Mouse (Mus musculus) embryonic facial prominence, embryonic 11.5 days (tissue): ENCODE results near the gene Deaf1. TPM values are rescaled to one million over a fixed set of nuclear protein-coding genes. Genes with fewer than 3 reads are reported as not detected.

Experiments
- ATAC-seq: fragments of 200-750 bp; cut with Nextera tagmentation; replicated peaks from 2 replicates; pipeline ENCODE4 v1.8.0; 2017; ENCODE audit warnings: low read depth; ENCODE audit not compliant: insufficient number of reproducible peaks, low FRiP score, low TSS enrichment
- DNase-seq: peaks from one replicate; pipeline ENCODE4 v3.0.0-alpha.2; 2015; ENCODE audit warnings: low spot score
- H3K27ac ChIP-seq: fragments of 300-500 bp; sonication (generic); replicated peaks from 2 replicates; pipeline ENCODE4 v1.5.1; 2014; ENCODE audit warnings: mild to moderate bottlenecking, low read depth, low read length, control low read depth
- H3K27me3 ChIP-seq: fragments of 300-500 bp; sonication (generic); 2 replicates; pipeline ENCODE4 v1.6.1; 2014; ENCODE audit warnings: mild to moderate bottlenecking, low read length, moderate library complexity, mixed read lengths; ENCODE audit not compliant: control insufficient read depth, insufficient read depth
- H3K36me3 ChIP-seq: fragments of 300-500 bp; sonication (generic); replicated peaks from 2 replicates; pipeline ENCODE4 v1.6.1; 2014; ENCODE audit warnings: low read depth, mild to moderate bottlenecking, low read length, moderate library complexity, mixed read lengths; ENCODE audit not compliant: control insufficient read depth, insufficient read depth
- H3K4me1 ChIP-seq: fragments of 300-500 bp; sonication (generic); 2 replicates; pipeline ENCODE4 v1.6.1; 2014; ENCODE audit warnings: low read length, mixed read lengths; ENCODE audit not compliant: control insufficient read depth, insufficient read depth
- H3K4me2 ChIP-seq: fragments of 300-500 bp; sonication (generic); 2 replicates; pipeline ENCODE4 v1.6.1; 2014; ENCODE audit warnings: low read depth, mild to moderate bottlenecking, control low read depth, low read length, moderate library complexity
- H3K4me3 ChIP-seq: fragments of 300-500 bp; sonication (generic); 2 replicates; pipeline ENCODE4 v1.5.1; 2014; ENCODE audit warnings: low read depth, low read length, control low read depth
- H3K9ac ChIP-seq: fragments of 300-500 bp; sonication (generic); replicated peaks from 2 replicates; pipeline ENCODE4 v1.6.1; 2014; ENCODE audit warnings: mild to moderate bottlenecking, control low read depth, low read length
- H3K9me3 ChIP-seq: fragments of 300-500 bp; sonication (generic); replicated peaks from 2 replicates; pipeline ENCODE4 v1.6.1; 2016; ENCODE audit warnings: mild to moderate bottlenecking, low read length, inconsistent platforms, mixed read lengths; ENCODE audit not compliant: control insufficient read depth
- WGBS: fragments of 180-500 bp; shearing (Covaris S2); extraction: QIAGEN DNeasy Blood & Tissue Kit; methylation state at CpG from one replicate; pipeline ENCODE4 v1.1.7; 2014; 5-methylcytosine and 5-hydroxymethylcytosine counted together
- polyA plus RNA-seq: library from polyadenylated mRNA; unstranded; fragments of >200 nt; fragmentation: Nextera tagmentation; extraction: Ambion mirVana; gene quantifications from 2 replicates; pipeline ENCODE4 v1.2.1, GENCODE M21; 2014

The Deaf1 gene
- polyA plus RNA-seq, 1 experiment from 2014 or later: 53.9 TPM

GRCm38 (mm10) chr7:141326546-141327446 lies 694 bp downstream of the Deaf1 start:
- peak; percentile 47 for DNase-seq

GRCm38 (mm10) chr7:141324686-141325085 lies 2.8 kb downstream of the Deaf1 start:
- Histone ChIP-seq H3K9ac (no peak overlapping the region), H3K27me3 (no peaks in the 10 kb centered on the region), H3K9me3 (no peaks in the 10 kb centered on the region), H3K4me1 (peaks cover 8% of the 10 kb centered on the region), H3K4me3 (no peak overlapping the region), H3K36me3 (no peaks in the 10 kb centered on the region; the same call in 1 of the 2 replicates), H3K4me2 (no peak overlapping the region), H3K27ac (no peak overlapping the region)
- ATAC-seq (no peak), DNase-seq (no peak)
- 100% methylated on average over 1 of the region's 1 CpGs for WGBS

More at GRCm38 (mm10) chr7:141326546-141327446, 694 bp downstream of the Deaf1 start:
- Histone ChIP-seq H3K36me3 (no peaks in the 10 kb centered on the region; the same call in 1 of the 2 replicates), H3K4me2 (peak overlapping the region; percentile 93), H3K4me1 (peaks cover 8% of the 10 kb centered on the region), H3K9ac (peak overlapping the region; percentile 95), H3K27ac (peak overlapping the region; percentile 98), H3K4me3 (peak overlapping the region; percentile 65), H3K9me3 (no peaks in the 10 kb centered on the region), H3K27me3 (no peaks in the 10 kb centered on the region)
- WGBS: 5% methylated on average over 33 of the region's 35 CpGs
- peak; percentile 32 for ATAC-seq

- Histone ChIP-seq H3K4me3 (no peak overlapping the region), H3K27me3 (no peaks in the 10 kb centered on the region), H3K36me3 (peaks cover 13% of the 10 kb centered on the region), H3K4me2 (no peak overlapping the region), H3K4me1 (no peaks in the 10 kb centered on the region), H3K27ac (no peak overlapping the region), H3K9me3 (no peaks in the 10 kb centered on the region), H3K9ac (no peak overlapping the region)
- ATAC-seq: no peak
- no peak for DNase-seq
- WGBS: 73% methylated on average over 2 of the region's 2 CpGs
Observed at GRCm38 (mm10) chr7:141319446-141319845, 8.0 kb downstream of the Deaf1 start.

GRCm38 (mm10) chr7:141317619-141318132 lies 9.8 kb downstream of the Deaf1 start:
- Histone ChIP-seq H3K4me2 (no peak overlapping the region), H3K9me3 (no peaks in the 10 kb centered on the region), H3K27ac (no peak overlapping the region), H3K36me3 (peaks cover 18% of the 10 kb centered on the region), H3K4me1 (no peaks in the 10 kb centered on the region), H3K27me3 (no peaks in the 10 kb centered on the region), H3K9ac (no peak overlapping the region), H3K4me3 (no peak overlapping the region)
- no peak for DNase-seq
- no peak for ATAC-seq
- 93% methylated on average over 1 of the region's 1 CpGs for WGBS

- H3K9ac ChIP-seq: no peak overlapping the region
- H3K36me3 ChIP-seq: peaks cover 21% of the 10 kb centered on the region
- H3K27me3 ChIP-seq: no peaks in the 10 kb centered on the region
- H3K27ac ChIP-seq: no peak overlapping the region
- ATAC-seq (peak; percentile 44; the same call in 1 of the 2 replicates), DNase-seq (peak; percentile 49)
- no peaks in the 10 kb centered on the region for H3K9me3 ChIP-seq
- no peaks in the 10 kb centered on the region for H3K4me1 ChIP-seq
- no peak overlapping the region for H3K4me3 ChIP-seq
- WGBS: 81% methylated on average over 5 of the region's 5 CpGs
- H3K4me2 ChIP-seq: no peak overlapping the region
Observed at GRCm38 (mm10) chr7:141315974-141316373, 11.5 kb downstream of the Deaf1 start.

- DNase-seq (no peak), ATAC-seq (no peak)
- Histone ChIP-seq H3K4me1 (no peaks in the 10 kb centered on the region), H3K9ac (no peak overlapping the region), H3K27me3 (no peaks in the 10 kb centered on the region), H3K4me2 (no peak overlapping the region), H3K27ac (no peak overlapping the region), H3K9me3 (no peaks in the 10 kb centered on the region), H3K4me3 (no peak overlapping the region), H3K36me3 (peaks cover 21% of the 10 kb centered on the region)
- 90% methylated on average over 8 of the region's 8 CpGs for WGBS
Observed at GRCm38 (mm10) chr7:141315076-141315475, 12.4 kb downstream of the Deaf1 start.

- Histone ChIP-seq H3K27ac (no peak overlapping the region), H3K4me2 (no peak overlapping the region), H3K9ac (no peak overlapping the region), H3K9me3 (no peaks in the 10 kb centered on the region), H3K4me3 (no peak overlapping the region), H3K36me3 (peaks cover 21% of the 10 kb centered on the region), H3K27me3 (no peaks in the 10 kb centered on the region), H3K4me1 (no peaks in the 10 kb centered on the region)
- DNase-seq: no peak
- 91% methylated on average over 2 of the region's 2 CpGs for WGBS
- ATAC-seq: no peak
Observed at GRCm38 (mm10) chr7:141314416-141314815, 13.1 kb downstream of the Deaf1 start.

- H3K4me1 ChIP-seq: no peaks in the 10 kb centered on the region
- no peak overlapping the region for H3K9ac ChIP-seq
- H3K27ac ChIP-seq: no peak overlapping the region
- no peak overlapping the region for H3K4me2 ChIP-seq
- H3K9me3 ChIP-seq: no peaks in the 10 kb centered on the region
- no peak overlapping the region for H3K4me3 ChIP-seq
- H3K27me3 ChIP-seq: no peaks in the 10 kb centered on the region
- WGBS: 89% methylated on average over 4 of the region's 4 CpGs
- peaks cover 9% of the 10 kb centered on the region for H3K36me3 ChIP-seq
- DNase-seq (no peak), ATAC-seq (no peak)
Observed at GRCm38 (mm10) chr7:141304537-141304936, 23.0 kb downstream of the Deaf1 start.
